Mouse (Mus musculus) cortical plate, adult 2 months (tissue): ENCODE measurements around the gene Gpr153.

Experiments
- CTCF ChIP-seq: fragments of 200-500 bp; IDR thresholded peaks from 2 replicates; pipeline ENCODE4 v1.5.1; 2011; ENCODE audit warnings: mild to moderate bottlenecking, control low read depth, low read length; ENCODE audit not compliant: insufficient read depth; ENCODE audit errors: extremely low read depth
- POLR2A ChIP-seq: fragments of 200-500 bp; IDR thresholded peaks from 2 replicates; pipeline ENCODE4 v1.6.1; 2011; ENCODE audit warnings: mild to moderate bottlenecking, low read length, control low read depth; ENCODE audit not compliant: insufficient read depth; ENCODE audit errors: extremely low read depth

GRCm38 (mm10) chr4:152226901-152227486 is 47.0 kb upstream of the Gpr153 start:
- TF ChIP-seq CTCF (no peak), POLR2A (no peak)
